Comparison of ENCODE assay signal across 27 mouse cellular contexts in genomic region chr13:109190652-109191051, GRCm38 (mm10).
"Had no signal": no experiment of that assay in that cellular context is flagged by ENCODE, and none has a peak within 500 bp of the region (broad histone marks: within the 10 kb centered on the region; RNA-seq: fewer than 3 reads in every experiment).

No protein-coding gene starts in this region.

- H3K4me2 ChIP-seq: embryonic facial prominence, embryonic 12.5 days; embryonic facial prominence, embryonic 13.5 days; embryonic facial prominence, embryonic 15.5 days; heart, embryonic 11.5 days; heart, embryonic 12.5 days had no signal

- H3K4me1 ChIP-seq: embryonic facial prominence, embryonic 10.5 days; embryonic facial prominence, embryonic 12.5 days; embryonic facial prominence, embryonic 13.5 days; embryonic facial prominence, embryonic 15.5 days; forebrain, embryonic 10.5 days; heart, embryonic 10.5 days; heart, embryonic 12.5 days had no signal

- H3K27me3 ChIP-seq: embryonic facial prominence, embryonic 12.5 days; embryonic facial prominence, embryonic 13.5 days; embryonic facial prominence, embryonic 15.5 days; heart, embryonic 12.5 days had no signal

- H3K9ac ChIP-seq: embryonic facial prominence, embryonic 12.5 days; embryonic facial prominence, embryonic 13.5 days; embryonic facial prominence, embryonic 15.5 days; forebrain, postnatal 0 days; heart, embryonic 12.5 days had no signal

- H3K36me3 ChIP-seq: embryonic facial prominence, embryonic 10.5 days; embryonic facial prominence, embryonic 12.5 days; embryonic facial prominence, embryonic 13.5 days; embryonic facial prominence, embryonic 15.5 days; forebrain, embryonic 10.5 days; heart, embryonic 10.5 days; heart, embryonic 12.5 days had no signal

- DNase-seq: cerebellum, adult 2 months; cerebellum, adult 8-10 months; cerebellum, adult 9-10 months; cerebellum, adult 9-11 months; cerebellum, postnatal 10 days; cerebellum, postnatal 14 days; cerebellum, postnatal 25 days; cerebellum, postnatal 36 days; embryo, embryonic 11 days; forebrain, postnatal 0 days; gastrocnemius, adult 2 months; gastrocnemius, postnatal 10 days; gastrocnemius, postnatal 14 days; gastrocnemius, postnatal 25 days; gastrocnemius, postnatal 36 days; heart, adult 11 months; heart, adult 18-20 months; heart, adult 2 months had no signal

- H3K4me3 ChIP-seq: embryonic facial prominence, embryonic 10.5 days; embryonic facial prominence, embryonic 12.5 days; embryonic facial prominence, embryonic 13.5 days; embryonic facial prominence, embryonic 15.5 days; erythroblast, embryonic 14.5 days; forebrain, embryonic 10.5 days; gastrocnemius, adult 2 months; heart, adult 2 months; heart, embryonic 10.5 days; heart, embryonic 12.5 days had no signal

- H3K27ac ChIP-seq: embryonic facial prominence, embryonic 10.5 days; embryonic facial prominence, embryonic 12.5 days; embryonic facial prominence, embryonic 13.5 days; embryonic facial prominence, embryonic 15.5 days; forebrain, embryonic 10.5 days; gastrocnemius, adult 2 months; heart, adult 2 months; heart, embryonic 10.5 days had no signal

- ATAC-seq: forebrain, postnatal 0 days had no signal

- H3K9me3 ChIP-seq: embryonic facial prominence, embryonic 10.5 days; embryonic facial prominence, embryonic 12.5 days; embryonic facial prominence, embryonic 13.5 days; embryonic facial prominence, embryonic 15.5 days; forebrain, embryonic 10.5 days; heart, embryonic 10.5 days; heart, embryonic 12.5 days had no signal
